Mouse (Mus musculus) central nervous system, embryonic 14 days (tissue): ENCODE data around the gene Ubxn11. TPM values are rescaled to one million over a fixed set of nuclear protein-coding genes. Genes with fewer than 3 reads are reported as not detected.

Source experiments
- polyA plus RNA-seq: library from polyadenylated mRNA; depleted of rRNA; stranded (reverse); fragments of >200 nt; gene quantifications from 2 replicates; pipeline ENCODE4 v1.2.3, GENCODE M21; 2012; rRNA removed

Ubxn11 gene
- 23.9 and 27.0 TPM in 2 replicates for polyA plus RNA-seq

GRCm38 (mm10) chr4:134101979-134102741 lies at the start of gene Ubxn11:
Gene Ubxn11 (plus strand): TSS chr4:134102570.

DNA sequence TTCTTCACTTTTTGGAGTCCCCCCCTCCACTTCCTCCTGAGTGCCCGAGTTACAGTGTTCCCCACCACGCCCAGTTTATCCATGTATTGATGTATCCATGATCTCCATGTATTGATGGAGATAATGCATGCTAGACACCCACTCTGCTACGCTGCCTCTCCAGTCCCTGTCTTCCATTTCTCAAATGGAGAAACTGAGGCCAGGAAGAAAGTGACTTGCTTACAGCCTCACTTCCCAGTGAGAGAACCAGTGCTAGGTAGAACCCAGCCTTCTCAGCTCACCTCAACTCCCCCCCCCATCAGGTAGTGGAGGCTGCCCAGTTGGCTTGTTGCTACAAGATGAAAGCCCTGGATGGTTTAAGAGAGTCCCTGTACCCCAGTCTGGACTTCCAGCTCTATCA lies 48.8 kb upstream of the Ubxn11 start, which contains the start of gene Zfp683:
Zfp683 (plus strand) TSS at position 301 of the 400 bp plus-strand sequence.

GRCm38 (mm10) chr4:134060135-134060865 lies 42.1 kb upstream of the Ubxn11 start, which contains the start of gene Crybg2:
Gene Crybg2 (plus strand): TSS chr4:134060815.

GRCm38 (mm10) chr4:134094923-134095547 lies 7.3 kb upstream of the Ubxn11 start, which contains the start of gene Cd52:
Gene Cd52 (minus strand): TSS chr4:134095082.

GRCm38 (mm10) chr4:134128221-134128982 lies 26.0 kb downstream of the Ubxn11 start, which contains the start of gene Sh3bgrl3:
Gene Sh3bgrl3 (minus strand): TSS chr4:134128789.

Other genes with a start within 250 kb of the Ubxn11 start
- 14.3 and 18.3 TPM in 2 replicates for gene Rps6ka1, start 214.8 kb upstream of the Ubxn11 start, polyA plus RNA-seq
- 735 and 855 TPM in 2 replicates for gene Hmgn2, start 133.9 kb upstream of the Ubxn11 start, polyA plus RNA-seq
- 48.2 and 49.5 TPM in 2 replicates for gene Dhdds, start 101.7 kb upstream of the Ubxn11 start, polyA plus RNA-seq
- 0.32 and 0.36 TPM in 2 replicates for gene Lin28a, start 83.7 kb upstream of the Ubxn11 start, polyA plus RNA-seq
- 0.04 TPM in 1 of 2 replicates, not detected in the other for gene Zfp683, start 48.7 kb upstream of the Ubxn11 start, polyA plus RNA-seq
- 1.2 and 2.1 TPM in 2 replicates for gene Crybg2, start 41.8 kb upstream of the Ubxn11 start, polyA plus RNA-seq
- 7.7 and 8.2 TPM in 2 replicates for gene Cd52, start 7.5 kb upstream of the Ubxn11 start, polyA plus RNA-seq
- 205 and 259 TPM in 2 replicates for gene Sh3bgrl3, start 26.2 kb downstream of the Ubxn11 start, polyA plus RNA-seq
- gene Cep85, start 84.5 kb downstream of the Ubxn11 start, polyA plus RNA-seq, result 28.7 and 29.6 TPM in 2 replicates
- gene Gm7534, start 100.4 kb downstream of the Ubxn11 start, polyA plus RNA-seq, result not detected in 2 replicates
- gene Catsper4, start 124.8 kb downstream of the Ubxn11 start, polyA plus RNA-seq, result 0.16 and 0.18 TPM in 2 replicates
- 0.26 and 0.80 TPM in 2 replicates for gene Cnksr1, start 135.8 kb downstream of the Ubxn11 start, polyA plus RNA-seq
- 0.04 TPM in 1 of 2 replicates, not detected in the other for gene E130218I03Rik, start 141.1 kb downstream of the Ubxn11 start, polyA plus RNA-seq
- gene Zfp593, start 143.0 kb downstream of the Ubxn11 start, polyA plus RNA-seq, result 13.7 and 14.4 TPM in 2 replicates
- 0.16 TPM in 1 of 2 replicates, not detected in the other for gene Gm30191, start 144.4 kb downstream of the Ubxn11 start, polyA plus RNA-seq
- 14.5 and 17.0 TPM in 2 replicates for gene Grrp1, start 151.5 kb downstream of the Ubxn11 start, polyA plus RNA-seq
- gene Pdik1l, start 185.3 kb downstream of the Ubxn11 start, polyA plus RNA-seq, result 15.2 and 16.8 TPM in 2 replicates
- gene Trim63, start 212.6 kb downstream of the Ubxn11 start, polyA plus RNA-seq, result 0.17 and 1.2 TPM in 2 replicates
- gene Slc30a2, start 240.6 kb downstream of the Ubxn11 start, polyA plus RNA-seq, result 0.02 and 0.10 TPM in 2 replicates